Mouse (Mus musculus) lung, postnatal 10 days (tissue): Measurements from ENCODE around the gene Srgap3.

ENCODE experiments used
- DNase-seq: peaks from one replicate; pipeline ENCODE4 v3.0.0; 2021

The Srgap3 gene

DNA sequence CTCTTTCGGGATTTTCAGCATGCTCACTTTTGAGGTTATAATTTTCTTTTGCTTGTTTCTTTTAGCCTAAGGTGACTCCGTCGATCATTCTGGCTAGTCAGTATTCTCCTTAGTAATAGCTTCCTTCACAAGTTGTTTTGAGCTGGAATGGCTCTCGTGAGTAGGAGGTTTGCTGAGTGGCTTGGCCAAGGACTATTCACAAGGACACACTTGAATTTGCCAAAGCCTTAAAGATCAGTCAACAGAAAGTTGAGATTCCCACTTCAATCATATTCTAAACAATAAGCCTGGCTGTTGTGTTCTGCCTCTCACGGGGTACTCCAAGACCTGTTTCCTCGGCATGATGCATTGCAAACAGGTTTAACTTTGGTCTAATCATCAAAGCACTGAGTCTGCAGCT is 91.9 kb downstream of the Srgap3 start:
- no peak for DNase-seq

DNA sequence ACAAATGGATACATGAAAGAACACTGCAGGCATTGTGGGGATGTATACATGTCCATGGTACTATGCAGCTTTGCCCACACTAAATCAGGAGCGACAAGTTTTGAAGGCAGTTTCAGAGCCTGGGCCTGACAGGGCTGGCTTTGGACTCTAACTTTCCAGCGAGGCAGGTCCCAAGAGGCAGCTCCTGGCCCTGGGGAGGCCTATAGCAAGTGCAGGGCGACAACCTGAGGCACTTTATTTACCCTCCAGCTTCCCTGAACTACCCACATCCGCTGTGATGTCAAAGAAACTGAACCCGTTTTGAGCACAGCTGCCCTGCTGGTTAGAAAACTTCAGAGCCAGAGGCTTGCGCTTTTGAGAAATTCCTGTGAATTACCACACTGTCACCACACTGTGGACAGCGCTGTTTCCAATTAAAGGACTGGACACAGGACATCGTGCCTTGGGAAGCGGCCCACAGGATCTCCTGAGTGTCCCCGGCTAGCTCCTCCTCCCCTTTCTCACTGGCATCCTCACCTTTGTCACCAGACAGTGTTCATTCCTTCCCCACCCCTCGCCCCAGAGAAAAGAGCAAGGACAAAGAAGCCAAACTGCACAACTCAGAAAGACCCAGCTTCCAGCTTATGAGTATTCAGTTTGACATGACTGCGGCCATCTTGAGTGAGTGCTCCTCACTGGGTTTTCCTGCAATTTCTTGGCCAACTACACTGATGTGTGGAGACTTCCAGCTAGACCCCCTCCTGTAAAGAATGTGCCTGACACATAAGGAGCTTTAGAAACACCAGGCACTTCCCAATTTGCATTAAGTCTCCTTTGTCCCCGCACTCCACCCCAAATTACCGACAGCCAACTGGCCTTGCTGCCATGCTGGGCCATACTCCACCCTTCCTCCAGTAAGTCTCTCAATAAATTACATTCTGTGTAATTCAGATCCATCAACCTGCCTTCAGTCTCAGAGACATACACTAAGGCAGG is 94.5 kb downstream of the Srgap3 start:
- DNase-seq: no peak

GRCm38 (mm10) chr6:112850745-112851144 is 96.3 kb downstream of the Srgap3 start:
- no peak for DNase-seq

DNA sequence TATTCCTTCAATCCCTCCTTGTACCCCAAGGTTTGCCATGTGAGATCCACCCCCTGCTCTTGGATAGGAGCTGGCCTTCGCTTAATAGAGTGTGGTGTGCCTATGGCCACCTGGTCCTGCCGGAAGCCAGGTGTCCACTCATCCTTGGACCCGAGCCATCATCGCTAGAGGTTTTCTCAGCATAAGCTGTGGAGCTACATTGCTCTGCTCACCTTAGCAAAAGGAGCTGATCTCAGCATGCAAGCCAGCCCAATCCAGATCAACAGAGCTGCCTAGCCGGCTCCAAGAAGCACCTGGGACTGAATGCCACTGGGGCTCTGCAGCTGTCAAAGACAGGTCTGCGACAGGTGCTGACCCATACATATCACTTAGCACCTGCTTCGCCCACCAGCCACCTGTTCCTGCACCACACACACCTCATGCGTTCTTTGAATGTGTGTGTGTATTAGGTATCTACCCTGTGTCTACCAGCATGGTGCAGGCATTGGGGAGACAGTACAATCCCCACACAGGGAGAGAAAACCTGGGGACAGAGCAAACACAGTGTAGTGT is 98.4 kb downstream of the Srgap3 start:
- DNase-seq: no peak

DNA sequence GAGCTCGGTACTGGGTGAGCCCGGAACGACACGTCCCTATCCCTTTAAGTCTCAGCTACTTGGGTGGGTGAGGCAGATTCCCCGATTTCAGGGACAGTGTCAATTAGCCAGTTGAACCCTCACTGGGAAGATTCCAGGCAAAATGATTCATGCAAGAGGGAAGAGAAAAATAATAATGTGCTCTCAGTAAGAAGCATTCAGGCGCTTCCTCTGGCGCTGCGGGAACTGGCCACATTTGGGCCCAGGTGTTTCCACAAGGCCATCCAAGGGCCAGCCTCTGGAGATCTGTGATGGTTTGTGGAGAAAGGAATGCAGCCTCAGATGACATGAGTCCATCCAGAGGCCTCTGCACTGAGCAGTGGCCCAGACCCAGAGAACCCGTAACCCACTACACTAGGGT is 100.2 kb downstream of the Srgap3 start:
- no peak for DNase-seq

GRCm38 (mm10) chr6:112842426-112842825 is 104.6 kb downstream of the Srgap3 start:
- DNase-seq: peak; percentile 14

DNA sequence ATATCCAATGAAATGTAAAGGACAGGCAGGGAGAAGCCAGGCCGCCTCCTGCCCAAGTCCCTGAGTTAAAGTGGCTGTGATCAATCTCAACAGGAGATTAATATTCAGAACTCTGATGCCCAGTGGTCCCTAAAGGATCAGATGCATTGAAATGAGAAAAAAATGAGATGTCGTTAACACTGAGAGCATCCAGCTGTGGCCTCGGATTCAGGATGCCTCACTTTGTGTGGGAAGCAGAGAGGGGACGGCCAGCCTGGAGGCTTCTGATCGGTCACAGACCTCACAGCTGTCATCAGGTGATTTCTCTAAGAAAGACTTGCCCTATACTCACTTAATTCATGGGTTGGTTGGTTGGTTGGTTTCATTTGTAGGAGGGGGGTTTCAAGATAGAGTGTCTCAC is 106.7 kb downstream of the Srgap3 start:
- DNase-seq: no peak

DNA sequence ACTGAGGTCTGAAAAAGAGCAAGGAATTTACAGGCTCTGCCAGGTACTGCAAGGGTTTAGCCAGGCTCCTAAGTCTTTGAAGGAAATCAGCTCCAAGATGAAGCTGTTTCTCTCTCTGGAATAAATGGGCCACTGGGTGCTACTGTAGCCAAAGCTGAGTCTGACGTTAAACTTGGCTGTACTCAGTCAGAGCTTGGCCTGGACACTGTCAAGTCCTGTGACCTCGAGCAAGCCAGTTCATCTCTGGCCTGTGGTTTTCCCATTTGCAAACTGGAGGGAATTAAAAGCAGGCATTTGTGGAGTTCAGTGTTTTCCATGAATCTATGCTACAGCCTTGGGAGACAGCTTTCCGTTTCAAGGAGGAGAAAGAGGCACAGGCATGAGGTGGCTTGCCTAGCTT is 107.7 kb downstream of the Srgap3 start:
- DNase-seq: no peak

- DNase-seq: no peak
Measured at GRCm38 (mm10) chr6:112838879-112839278, 108.2 kb downstream of the Srgap3 start.

DNA sequence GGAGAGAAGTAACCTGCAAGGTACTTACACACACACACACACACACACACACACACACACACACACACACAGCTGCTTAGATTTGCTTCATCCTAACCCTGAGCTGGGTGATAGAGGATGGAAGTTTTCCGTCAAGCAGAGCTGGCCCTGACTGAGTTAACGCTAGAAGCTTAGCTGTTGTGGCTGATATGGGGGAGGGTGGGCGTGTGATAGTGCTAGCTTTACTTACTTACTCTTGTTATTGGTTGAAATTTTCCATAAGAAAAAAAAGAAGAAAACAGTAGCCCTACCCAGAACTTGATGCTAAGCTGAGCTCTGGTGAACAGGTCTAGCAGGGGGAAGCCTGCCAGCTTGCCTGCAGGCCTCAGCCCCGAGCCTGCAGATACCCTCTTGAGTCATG is 110.4 kb downstream of the Srgap3 start:
- DNase-seq: no peak

GRCm38 (mm10) chr6:112835413-112835812 is 111.7 kb downstream of the Srgap3 start:
- DNase-seq: no peak

GRCm38 (mm10) chr6:112834430-112834829 is 112.6 kb downstream of the Srgap3 start:
- DNase-seq: no peak

DNA sequence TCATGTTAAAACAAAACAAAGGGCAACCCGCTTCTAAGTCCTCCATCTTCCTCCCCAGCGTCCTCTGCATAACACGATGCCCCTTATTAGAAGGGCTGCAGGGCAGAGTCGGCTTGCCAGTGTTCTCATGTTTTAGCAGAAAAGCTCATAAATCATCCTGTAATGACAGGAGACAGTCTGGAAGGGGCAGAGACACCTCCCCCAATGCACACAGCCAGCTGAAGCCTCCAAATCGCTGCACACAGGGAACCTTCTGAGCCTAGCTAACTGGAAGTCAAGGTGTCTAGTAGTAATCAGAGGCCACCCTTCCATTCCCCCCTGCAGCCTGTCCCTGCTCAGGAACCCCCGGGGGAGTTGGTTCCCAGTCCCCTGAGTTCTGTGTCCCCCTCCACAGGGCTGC is 113.3 kb downstream of the Srgap3 start:
- no peak for DNase-seq

DNA sequence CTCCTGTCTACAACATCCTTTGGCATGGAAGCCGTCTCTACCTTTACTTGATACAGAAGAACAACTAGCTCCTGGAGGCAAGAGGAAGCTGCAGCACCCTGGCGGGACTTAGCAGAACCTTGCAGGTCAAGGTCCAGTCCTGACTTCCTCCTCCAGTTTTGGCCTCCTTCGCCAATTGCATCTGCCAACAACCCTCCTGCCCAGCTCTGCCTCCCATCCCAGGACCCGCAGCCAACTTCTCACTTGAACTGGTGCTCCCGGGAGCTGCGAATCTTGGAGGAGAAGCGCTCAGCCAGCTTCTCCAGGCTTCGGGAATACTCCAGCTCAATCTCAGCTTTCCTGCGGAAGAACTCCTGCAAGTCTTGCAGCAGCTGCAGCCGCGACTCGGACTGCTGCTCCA is 117.9 kb downstream of the Srgap3 start:
- DNase-seq: no peak

DNA sequence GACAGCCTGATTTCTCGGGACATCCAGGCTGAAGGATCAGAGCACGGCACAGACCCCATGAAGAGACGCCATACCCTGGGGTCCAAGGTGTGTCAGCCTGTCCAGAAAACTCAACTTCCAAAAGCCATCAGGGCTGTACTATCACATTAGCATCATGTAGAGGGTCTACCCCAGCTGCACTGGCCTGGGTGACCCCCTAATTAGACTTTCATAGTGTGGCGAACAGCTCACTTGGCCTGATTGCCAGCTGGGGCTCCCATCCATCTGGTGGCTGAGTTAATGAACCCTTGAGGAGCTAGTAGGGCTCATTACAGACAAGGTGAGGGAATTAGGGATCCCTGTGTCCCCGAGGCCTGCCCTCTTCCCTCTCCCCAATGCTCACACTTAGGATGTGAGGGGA is 118.6 kb downstream of the Srgap3 start:
- DNase-seq: no peak

DNA sequence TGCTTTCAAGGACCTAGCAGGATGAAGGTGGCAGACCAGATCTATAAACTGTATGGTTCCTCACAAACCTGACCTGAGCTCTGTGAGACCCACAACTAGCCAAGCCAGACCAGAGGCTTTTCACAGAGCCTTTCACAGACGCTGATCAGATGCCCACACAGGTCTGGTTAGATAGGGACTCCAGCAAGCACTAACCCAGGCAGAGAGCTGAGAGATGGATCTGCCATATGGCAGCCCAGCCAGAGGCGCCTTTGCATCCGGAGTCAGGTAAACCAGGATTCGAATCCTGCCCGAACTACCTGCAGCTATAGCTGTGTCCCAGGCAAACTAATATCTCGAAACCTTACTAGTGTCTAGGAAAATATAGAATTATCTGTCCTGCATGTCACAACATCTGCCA is 121.4 kb downstream of the Srgap3 start:
- DNase-seq: no peak

DNA sequence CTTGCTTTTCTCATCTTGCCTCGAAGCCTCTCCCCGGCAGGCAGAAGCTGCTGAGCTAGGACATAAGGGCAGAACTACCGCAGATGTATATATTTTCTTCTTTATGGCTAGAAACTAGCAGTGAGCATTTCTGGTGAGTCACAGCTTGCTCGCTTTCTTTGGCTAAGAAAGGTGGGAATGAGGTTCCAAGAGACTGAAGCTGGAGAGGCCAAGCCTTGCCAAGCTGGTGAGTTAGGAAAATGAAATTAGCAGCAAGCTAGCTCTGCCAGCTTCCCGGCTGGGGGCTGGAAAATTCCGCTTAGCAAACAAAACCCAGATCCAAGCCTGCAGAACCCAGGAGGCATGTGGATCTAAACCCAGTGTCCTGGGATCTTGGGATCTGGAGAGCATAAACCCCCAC is 124.0 kb downstream of the Srgap3 start:
- DNase-seq: no peak

- DNase-seq: no peak
Measured at GRCm38 (mm10) chr6:112820298-112820992, 126.6 kb downstream of the Srgap3 start.

GRCm38 (mm10) chr6:112818403-112818901 is 128.6 kb downstream of the Srgap3 start:
- no peak for DNase-seq

DNA sequence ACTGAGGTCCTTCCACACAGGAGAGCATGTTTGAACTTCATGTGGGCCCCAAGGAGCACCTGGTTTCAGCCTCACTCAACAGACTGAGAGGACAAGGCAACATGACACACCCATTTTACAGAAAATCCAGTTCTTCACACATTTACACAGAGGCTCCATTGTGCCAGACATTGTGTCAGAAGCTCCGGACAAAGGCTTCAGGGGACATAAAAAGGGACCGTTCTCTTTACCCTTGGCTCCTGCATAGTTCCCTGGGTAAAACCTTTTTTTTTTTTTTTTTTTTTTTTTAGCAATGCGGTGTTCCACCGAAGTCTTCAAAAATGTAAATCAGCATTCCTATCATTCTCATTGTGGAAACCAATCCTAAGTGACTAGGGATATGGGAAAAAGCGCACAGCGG is 131.5 kb downstream of the Srgap3 start:
- no peak for DNase-seq

- DNase-seq: no peak
Measured at GRCm38 (mm10) chr6:112814525-112815086, 132.5 kb downstream of the Srgap3 start.

DNA sequence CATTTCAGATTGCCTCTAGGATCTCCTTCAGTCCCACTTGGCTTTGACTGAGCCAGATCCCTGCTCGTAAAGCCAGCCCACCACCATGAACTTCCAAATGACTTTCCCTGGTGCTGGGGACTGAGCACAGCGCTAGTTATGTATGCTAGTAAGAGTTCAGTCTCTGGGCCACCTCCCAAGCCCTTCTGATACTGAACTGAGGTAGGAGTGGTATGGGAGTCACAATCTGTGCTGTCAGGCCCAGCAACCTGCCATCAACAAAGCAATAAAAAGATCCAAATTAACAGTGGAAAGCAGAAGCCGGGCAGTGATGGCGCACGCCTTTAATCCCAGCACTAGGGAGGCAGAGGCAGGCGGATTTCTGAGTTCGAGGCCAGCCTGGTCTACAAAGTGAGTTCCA is 134.2 kb downstream of the Srgap3 start:
- no peak for DNase-seq

DNA sequence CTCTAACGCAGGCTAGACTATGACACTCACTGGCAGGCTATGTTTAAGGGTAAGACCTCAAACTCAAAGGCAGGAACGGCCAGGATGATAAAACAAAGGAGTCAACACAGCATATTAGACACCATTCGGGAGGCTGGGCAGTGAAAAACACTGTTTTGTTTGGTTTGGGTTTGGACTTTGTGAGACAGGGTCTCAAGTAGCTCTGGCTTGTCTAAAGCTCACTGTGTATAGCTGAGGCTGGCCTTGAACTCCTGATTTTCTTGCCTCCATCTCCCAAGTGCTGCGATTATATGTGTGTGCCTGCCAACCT is 136.6 kb downstream of the Srgap3 start:
- no peak for DNase-seq
